Mouse (Mus musculus) layer of hippocampus, postnatal 25 days (tissue): ENCODE results near the gene Cyp26c1. TPM values are rescaled to one million over a fixed set of nuclear protein-coding genes. Genes with fewer than 3 reads are reported as not detected.

ENCODE experiments used
- DNase-seq, 2 experiments: peaks; one replicate each; pipeline ENCODE4 v3.0.0; 2022; ENCODE audit warnings: mixed read lengths in 2 of 2, low spot score in 1 of 2; ENCODE audit errors: extremely low spot score in 1 of 2
- total RNA-seq, 2 experiments: library from RNA; stranded (reverse); gene quantifications; 2 replicates each; pipeline ENCODE4 v1.2.3; 2021

Gene Cyp26c1
- total RNA-seq = under 1 TPM; 0.15 to 0.28 TPM

DNA sequence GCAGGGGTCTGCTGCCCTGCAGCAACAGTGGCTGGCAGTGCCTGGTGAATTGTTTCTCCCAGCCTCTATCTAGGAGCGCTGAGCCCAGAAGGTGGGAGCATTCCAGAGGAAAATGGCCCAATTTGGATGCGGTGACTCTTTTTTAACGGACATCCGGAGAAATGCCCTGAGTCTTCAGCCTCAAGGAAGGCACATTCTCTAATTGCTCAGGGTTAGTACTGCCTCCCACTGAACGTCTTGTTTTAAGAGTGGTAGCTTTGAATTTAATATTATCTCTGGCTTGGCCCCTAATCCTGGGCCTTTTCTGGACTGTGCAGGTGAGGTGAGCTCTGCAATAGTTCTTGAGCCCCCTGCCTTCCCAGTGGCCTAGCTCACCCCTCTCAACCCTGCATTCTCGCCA lies at the start of gene Cyp26c1:
Gene Cyp26c1, plus strand, starts transcription at position 301 of the 400 bp plus-strand sequence.
- no peak for DNase-seq

DNA sequence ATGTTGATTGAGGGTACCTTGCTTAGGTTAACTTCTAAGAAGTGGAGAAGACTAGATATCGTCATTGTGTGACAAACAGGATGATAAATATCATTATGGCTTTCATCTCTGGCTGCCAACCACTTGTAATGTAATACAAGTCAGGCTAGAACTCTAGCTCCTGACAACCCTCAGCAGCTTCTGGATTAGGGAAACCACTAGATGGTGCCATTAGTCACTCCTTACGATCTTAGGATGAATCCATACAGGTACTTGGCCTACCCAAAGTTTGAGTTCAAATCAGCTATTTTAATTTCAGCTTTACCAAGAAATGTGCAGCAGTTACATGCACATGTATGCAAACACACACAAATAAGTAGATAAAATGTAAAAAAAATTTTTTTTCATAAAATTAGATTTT lies 37.4 kb upstream of the Cyp26c1 start:
- no peak for DNase-seq

DNA sequence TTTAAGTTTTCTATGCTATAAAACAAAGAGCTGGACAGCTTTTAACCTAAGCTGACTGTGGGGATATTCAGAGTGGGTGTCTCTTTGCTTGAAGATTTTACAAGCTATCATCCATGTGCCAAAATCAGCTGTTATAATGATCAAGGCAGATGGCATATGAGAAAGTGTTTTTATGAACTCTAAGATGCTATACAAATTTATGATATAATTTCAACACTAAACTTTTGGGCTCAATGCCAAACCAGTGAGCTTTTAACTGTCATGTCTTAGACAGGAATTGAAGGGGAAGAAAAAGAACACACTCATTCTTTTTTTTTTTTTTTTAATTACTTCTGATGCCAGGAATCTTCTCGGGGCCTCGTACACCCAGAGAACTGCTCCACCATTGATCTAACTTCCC lies 34.9 kb upstream of the Cyp26c1 start:
- DNase-seq = no peak

DNA sequence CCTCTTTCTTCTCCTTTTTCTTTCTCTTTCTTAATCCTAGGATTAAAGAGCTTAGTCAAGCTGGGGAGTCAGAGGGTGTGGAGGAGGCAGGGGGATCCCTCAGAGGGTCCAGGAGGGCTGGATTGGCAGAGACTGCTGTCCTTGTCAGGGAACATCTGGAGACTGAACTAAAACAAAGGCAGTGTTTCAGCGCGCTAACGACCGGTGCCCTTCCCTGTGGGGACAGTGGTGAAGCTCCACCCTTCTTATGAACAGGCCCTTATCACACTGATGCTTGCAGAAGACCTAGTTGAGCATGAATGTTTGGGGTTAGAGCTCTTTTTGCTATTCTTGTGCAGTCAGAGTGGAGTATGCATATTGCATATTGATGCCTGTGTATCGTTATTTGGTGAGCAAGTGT lies 31.4 kb upstream of the Cyp26c1 start:
- no peak for DNase-seq

DNA sequence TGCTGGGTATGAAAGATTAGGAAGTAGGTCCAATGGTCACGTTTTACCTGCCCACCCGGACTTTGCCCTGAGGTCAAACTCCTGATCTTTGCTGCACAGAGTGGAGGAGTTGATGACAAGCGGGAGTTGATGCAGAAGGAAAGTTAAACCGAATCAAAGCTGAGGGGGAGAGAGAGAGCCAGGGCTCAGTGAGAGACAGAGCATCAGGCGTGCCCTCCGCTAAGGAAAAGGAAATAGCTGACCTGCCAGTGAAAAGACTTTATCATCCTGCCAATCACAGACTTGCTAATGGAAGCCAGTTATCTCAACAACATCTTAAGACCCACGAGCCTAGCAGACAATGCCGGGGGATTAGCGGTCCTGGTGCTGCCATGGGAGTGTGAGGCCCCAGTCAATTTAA lies 28.9 kb upstream of the Cyp26c1 start:
- DNase-seq = no peak

DNA sequence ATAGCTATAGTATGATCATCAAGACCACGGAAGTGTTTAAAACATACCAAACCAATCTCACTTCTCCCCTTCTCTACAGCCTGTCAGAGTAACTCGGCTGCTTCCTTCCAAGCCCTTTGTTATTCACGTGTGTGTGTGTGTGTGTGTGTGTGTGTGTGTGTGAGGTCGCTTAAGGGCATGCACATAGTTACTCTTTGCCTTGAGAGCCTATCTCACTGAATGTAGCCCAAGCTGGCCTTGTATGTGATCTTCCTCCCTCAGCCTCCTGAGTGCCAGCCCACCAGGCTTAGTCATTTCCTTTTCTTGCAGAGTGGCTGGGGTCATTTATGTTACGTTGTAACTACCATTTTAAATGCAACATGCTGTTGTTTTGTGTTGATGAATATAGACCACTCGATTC lies 20.1 kb upstream of the Cyp26c1 start:
- DNase-seq = no peak

DNA sequence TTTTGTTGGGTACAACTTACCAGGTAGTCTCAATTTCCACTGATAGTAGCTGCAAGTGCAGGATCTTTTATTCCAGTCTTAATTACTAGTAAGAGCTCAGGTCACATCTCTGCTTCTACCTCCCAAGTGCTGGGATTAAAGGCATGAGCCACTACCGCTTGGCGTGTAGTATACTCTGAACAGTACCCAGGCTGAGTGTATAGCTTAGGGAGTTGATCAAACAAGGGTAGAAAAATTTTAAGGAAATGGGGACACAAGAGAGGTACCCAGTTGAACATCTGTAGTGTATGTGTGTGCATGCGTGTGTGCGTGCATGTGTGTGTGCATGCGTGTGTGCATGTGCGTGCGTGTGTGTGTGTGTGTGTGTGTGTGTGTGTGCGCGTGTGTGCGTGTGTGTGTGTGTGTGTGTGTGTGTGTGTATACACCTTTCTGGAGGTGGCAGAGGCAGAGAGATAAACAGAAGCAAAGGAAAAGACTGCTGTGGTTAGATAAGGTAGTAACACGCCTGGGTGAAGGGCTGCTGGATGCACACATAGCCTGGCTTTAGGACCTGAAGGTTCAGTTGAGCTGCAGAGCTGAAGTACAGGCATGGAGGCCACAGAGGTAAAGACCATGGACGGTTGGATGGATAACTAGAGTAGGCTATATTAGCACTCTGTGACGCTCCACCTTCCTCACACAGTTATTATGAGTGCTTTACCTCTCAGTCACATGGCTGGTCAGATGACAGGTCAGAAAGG lies 17.4 kb upstream of the Cyp26c1 start:
- DNase-seq = no peak

DNA sequence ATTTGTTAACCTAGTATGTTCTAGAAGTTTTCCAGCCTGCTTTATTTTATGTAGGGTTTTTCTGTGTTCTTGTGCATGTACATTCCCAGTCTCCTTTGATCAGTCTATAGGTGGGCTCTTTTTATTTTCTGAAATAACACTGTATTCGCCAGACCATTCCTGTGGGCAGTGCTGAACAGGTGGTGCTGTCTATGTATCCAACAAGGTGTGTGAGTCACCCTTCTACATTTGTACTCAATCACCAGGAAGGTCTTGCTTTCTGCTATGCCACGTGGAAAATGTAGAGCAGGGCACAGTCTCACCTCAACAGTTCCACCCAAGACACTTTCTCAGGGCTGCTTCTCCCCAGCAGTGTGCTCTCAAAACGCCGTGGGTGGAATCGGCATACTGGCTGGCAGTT lies 16.7 kb upstream of the Cyp26c1 start:
- DNase-seq = no peak

DNA sequence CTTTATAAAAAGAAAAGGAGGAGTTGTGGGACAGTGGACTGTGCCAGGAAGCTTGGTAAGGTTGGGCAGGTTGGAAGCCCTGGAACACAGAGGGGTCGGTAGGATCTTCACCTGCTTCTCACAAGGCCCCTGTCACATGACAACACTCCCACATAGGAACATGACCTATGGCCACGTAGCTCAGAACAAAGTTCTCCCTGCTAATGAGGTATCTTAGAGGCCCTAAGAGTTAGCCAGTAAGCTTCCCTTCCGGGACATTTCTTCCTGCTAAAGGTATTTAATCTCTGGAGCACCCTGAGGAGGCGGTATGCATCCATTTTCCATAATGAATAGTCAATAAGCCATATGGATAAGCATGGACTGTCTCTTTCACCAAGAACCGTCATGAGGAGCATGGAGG lies 15.9 kb upstream of the Cyp26c1 start:
- DNase-seq = no peak

DNA sequence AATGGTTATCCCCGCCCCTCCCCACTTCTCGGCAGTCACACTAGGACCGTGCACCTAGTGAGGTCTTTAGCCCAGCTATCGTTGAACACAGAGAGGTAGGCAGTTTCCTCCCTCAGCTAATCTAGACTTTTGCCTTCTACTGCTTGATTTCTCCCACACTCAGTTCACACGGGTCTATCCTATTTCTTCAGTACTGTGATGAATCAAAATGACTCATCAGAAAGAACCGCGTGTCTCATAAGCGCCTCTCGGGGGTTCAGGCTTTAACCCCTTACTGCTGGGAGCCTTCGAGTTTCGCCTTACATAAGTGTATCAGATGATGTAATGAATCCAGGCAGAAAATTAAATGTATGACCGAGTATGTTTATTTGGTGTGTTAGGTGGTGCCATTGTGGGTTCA lies 12.0 kb upstream of the Cyp26c1 start:
- DNase-seq = no peak

DNA sequence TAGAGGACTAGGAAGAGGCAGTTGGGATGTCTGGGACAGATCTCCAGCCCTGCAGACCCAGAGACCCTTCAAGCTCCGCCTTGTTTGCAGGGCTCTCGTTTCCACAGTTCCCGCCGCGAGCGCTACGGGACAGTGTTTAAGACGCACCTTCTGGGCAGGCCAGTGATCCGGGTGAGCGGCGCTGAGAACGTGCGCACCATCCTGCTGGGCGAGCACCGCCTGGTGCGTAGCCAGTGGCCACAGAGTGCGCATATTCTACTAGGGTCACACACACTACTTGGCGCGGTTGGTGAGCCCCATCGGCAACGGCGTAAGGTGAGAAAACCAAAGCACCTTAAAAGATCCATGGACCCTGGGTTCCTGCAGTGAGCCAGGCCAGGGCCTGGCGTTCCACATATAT lies 966 bp downstream of the Cyp26c1 start:
- no peak for DNase-seq

DNA sequence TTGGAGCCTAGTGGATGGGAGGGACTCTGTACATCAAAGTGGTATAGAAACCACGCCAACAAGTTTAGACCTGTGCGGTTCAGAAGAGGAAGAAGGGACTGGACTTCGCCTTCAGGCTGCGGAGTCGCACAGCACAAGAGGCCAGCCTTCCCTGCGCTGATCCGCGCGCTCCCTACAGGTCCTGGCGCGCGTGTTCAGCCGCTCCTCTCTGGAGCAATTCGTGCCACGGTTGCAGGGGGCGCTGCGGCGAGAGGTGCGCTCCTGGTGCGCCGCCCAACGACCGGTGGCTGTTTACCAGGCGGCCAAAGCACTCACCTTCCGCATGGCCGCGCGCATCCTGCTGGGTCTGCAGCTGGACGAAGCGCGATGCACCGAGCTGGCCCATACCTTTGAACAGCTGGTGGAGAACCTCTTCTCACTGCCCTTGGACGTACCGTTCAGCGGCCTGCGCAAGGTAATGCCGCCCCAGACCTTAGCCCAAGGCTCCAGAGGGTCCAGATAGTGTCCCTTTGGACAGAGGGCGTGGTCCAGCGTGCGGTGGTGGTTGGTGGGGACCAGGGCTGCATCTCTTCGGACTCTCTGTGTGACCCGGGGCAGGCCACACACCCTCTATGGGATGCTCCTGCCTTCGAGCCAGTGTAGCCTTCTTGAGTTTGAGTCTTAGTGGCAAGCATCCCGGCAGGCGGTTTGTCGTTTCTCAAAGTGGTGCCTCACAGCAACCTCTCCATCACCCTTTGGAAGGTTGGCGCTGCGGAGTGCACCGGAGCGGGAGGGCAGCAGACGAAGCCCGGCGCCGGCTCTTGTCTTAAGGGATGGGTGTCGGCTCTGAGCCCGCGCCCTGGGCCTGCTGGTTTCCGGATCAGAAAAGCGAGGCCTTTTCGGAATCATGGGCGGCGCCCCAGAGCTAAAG lies 1.8 kb downstream of the Cyp26c1 start:
- no peak for DNase-seq

DNA sequence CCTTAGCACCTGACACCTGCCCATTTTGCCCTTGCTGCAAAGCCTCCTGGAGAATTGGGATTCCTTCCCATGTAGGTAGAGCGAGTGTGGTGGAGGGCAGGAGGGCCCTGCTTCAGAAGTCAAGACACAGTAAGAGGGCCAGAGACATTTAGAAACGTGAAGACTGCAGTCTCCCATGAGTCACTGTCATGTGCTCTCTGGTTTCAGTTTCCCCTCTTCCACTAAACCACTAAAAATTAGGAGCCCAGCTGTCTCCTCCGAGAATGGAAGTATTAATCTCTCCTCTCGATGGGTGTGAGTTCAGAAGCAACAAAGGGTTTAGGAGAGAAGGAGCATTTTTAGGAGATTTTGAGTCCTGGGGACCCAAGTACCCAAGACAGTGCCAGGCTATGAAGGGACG lies 4.1 kb downstream of the Cyp26c1 start:
- DNase-seq = no peak

DNA sequence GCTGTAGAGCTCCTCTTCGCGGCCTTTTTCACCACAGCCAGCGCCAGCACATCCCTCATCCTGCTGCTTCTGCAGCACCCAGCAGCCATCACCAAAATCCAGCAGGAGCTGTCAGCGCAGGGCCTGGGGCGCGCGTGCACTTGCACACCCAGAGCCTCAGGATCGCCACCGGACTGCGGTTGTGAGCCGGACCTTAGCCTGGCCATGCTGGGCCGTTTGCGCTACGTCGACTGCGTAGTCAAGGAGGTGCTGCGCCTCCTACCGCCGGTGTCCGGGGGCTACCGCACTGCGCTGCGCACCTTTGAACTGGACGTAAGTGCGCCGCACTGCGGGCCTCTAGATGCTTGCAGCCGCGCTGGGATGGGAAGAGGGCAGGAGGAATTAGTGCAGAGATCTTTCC lies 5.3 kb downstream of the Cyp26c1 start:
- DNase-seq = no peak

DNA sequence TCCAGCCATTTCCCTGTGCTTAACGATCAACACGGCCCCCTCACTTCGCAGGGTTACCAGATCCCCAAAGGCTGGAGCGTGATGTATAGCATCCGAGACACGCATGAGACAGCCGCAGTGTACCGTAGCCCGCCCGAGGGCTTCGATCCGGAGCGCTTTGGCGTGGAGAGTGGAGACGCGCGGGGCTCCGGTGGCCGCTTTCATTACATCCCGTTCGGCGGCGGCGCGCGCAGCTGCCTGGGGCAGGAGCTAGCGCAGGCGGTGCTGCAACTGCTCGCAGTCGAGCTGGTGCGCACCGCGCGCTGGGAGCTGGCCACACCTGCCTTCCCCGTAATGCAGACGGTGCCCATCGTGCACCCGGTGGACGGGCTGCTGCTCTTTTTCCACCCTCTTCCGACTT lies 7.5 kb downstream of the Cyp26c1 start:
- DNase-seq = peak in 1 of 2 experiments; percentile 25

DNA sequence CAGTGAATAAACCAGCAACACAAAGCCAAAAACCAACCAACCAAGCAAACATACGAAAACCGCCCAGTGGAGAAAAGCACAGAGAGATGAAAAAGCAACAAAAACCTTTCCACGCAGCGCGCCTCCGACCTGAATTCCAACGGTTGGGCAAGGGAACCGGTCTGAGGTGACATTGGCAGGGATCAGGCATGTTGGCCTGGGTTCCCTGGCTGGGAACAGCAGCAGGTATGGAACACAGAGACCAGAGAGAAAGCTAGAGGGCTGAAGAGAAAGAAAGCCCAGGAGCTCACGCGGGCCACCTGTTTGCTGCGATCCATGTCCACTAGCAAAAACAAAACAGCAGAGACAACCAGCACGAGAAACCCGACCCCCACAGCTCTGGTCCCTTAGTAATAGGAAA lies 9.8 kb downstream of the Cyp26c1 start:
- no peak for DNase-seq

DNA sequence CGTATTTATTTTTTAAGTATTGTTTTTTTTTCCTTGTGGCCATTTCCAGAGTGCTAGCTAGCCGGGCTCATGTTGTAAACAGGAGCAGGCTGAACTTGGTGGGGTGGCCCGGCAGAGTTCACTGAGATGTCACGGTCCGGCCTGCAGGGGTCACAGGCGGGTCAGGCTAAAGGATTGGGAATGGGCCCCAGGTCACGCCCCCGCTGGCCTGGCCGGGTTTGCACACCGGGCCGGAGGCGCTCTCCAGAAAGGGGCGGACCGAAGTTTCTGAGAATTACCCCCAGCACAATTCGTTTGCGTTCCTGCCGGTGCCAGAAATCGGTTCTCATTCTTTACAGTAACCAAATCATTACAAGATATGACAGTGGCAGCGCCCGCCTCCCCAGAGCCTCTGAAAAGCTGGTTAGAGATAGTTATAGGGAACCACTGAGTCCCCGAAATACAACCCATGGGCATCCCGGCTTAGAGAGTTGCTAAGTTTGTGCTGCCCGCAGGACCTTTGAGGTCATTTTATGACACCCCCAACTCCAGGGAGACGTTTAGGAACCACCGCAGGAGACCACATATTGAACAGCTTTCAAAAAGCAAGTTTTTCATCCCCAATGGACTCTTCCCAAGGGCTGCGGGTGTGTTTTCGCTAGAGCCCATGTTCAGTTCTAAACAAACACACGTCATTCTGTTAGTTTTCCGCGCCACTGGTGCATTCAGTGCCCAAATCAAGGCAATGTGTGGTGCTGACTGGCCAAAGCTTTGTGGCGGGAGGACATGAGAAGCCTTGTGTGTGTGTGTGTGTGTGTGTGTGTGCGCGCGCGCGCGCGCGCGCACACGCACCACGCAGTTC lies 10.6 kb downstream of the Cyp26c1 start:
- no peak for DNase-seq

DNA sequence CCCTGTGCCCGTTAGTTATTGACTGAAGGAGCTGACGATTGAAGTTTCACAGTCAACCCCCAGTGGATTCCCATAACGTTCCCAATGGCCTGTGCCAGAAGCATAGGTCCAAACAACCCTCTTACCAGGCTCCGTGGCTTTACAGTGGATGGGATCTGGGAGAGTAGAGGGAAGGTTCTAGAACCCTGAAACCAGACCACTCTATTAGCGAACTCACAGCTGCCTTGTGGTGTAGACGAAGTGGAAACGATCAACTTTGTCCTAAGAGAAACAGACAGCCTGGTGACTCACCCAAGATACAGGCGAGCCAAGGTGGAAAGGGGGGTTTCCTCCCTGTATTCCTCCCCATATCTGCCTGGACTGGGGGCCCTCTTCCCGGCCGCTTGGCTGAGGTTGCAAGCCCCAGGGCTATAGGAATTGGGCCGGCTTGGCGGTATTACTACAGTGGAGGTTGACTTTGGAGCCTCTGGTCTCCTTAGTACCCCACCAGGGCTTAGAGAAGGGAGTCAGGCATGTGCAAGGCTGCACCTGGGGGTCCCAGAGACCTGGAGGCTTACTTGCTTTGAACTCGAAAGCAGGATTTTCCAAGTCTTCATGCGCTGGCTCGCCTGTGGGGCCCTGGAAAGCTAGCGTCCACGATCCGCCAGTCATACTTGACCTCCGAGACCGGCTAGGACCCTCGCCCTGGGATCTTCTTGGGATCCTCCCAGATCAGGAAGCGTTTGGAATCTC lies 11.4 kb downstream of the Cyp26c1 start:
- no peak for DNase-seq

DNA sequence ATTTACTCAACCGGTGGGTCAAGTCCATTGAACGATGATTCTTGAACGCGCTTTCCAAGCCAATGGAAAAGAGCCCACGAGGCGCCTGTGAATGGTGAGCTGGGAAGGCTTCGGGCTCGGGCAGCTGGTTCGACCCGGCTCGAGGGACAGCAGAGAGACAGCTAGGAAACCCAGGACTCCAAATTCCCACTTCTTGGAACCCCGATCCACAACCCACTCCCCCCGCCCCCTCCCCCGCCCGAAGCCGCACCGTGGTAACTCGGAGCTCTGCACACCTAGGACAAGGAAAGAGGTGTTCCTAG lies 11.9 kb downstream of the Cyp26c1 start:
- no peak for DNase-seq

DNA sequence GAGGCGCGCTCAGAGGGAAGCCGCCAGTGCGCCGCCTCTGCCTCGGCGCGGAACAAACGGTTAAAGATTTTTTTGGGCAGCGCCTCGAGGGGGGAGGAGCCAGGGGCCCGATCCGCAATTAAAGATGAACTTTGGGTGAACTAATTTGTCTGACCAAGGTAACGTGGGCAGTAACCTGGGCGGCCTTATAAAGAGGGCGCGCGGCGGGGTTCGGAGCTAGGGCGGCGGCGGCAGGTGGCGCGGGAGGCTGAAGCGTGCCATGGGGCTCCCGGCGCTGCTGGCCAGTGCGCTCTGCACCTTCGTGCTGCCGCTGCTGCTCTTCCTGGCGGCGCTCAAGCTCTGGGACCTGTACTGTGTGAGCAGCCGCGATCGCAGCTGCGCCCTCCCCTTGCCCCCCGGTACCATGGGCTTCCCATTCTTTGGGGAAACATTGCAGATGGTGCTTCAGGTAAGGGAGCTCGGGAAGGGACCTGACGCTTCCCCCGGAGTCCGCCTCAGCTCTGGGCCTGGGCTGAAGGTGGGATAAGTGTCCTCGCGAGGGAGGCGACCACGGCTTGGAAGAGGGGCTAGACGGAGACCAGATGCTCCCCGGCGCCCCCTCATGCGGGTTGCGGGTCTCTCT lies 12.4 kb downstream of the Cyp26c1 start, which contains the start of gene Cyp26a1:
Gene Cyp26a1, plus strand, starts transcription at position 148 of the 622 bp plus-strand sequence.
- DNase-seq = no peak
